Mouse (Mus musculus) lung, postnatal 0 days (tissue): ENCODE measurements around the gene Prkcsh. TPM values are rescaled to one million over a fixed set of nuclear protein-coding genes. Genes with fewer than 3 reads are reported as not detected.

Experiments used
- ATAC-seq: fragments of 200-750 bp; cut with Nextera tagmentation; 2 replicates; pipeline ENCODE4 v1.8.0; 2017; ENCODE audit warnings: moderate library complexity
- DNase-seq: peaks from one replicate; pipeline ENCODE4 v3.0.0-alpha.2; 2016; ENCODE audit warnings: low spot score
- H3K27ac ChIP-seq: fragments of 300-500 bp; sonication (generic); 2 replicates; pipeline ENCODE4 v1.5.1; 2014; ENCODE audit warnings: antibody characterized with exemption, mild to moderate bottlenecking, low read length, mixed read lengths
- H3K27me3 ChIP-seq: fragments of 300-500 bp; sonication (generic); replicated peaks from 2 replicates; pipeline ENCODE4 v1.6.1; 2014; ENCODE audit warnings: low read length, mixed read lengths; ENCODE audit not compliant: insufficient read depth
- H3K36me3 ChIP-seq: fragments of 300-500 bp; sonication (generic); 2 replicates; pipeline ENCODE4 v1.6.1; 2014; ENCODE audit warnings: low read length, mixed read lengths; ENCODE audit not compliant: insufficient read depth
- H3K4me1 ChIP-seq: fragments of 300-500 bp; sonication (generic); 2 replicates; pipeline ENCODE4 v1.6.1; 2014; ENCODE audit warnings: antibody characterized with exemption, low read depth, low read length, mixed read lengths; ENCODE audit not compliant: insufficient read depth
- H3K4me2 ChIP-seq: fragments of 300-500 bp; sonication (generic); replicated peaks from 2 replicates; pipeline ENCODE4 v1.6.1; 2014; ENCODE audit warnings: low read depth, mild to moderate bottlenecking, low read length, moderate library complexity, mixed read lengths
- H3K4me3 ChIP-seq: fragments of 300-500 bp; sonication (generic); 2 replicates; pipeline ENCODE4 v1.5.1; 2014; ENCODE audit warnings: low read depth, low read length
- H3K9ac ChIP-seq: fragments of 300-500 bp; sonication (generic); replicated peaks from 2 replicates; pipeline ENCODE4 v1.6.1; 2014; ENCODE audit warnings: low read depth, mild to moderate bottlenecking
- H3K9me3 ChIP-seq: fragments of 300-500 bp; sonication (generic); 2 replicates; pipeline ENCODE4 v1.6.1; 2016; ENCODE audit warnings: low read length, mixed read lengths
- CTCF ChIP-seq: IDR thresholded peaks from 2 replicates; pipeline ENCODE4 v1.5.1; 2016; ENCODE audit warnings: antibody characterized with exemption, mild to moderate bottlenecking
- EP300 ChIP-seq: IDR thresholded peaks from 2 replicates; pipeline ENCODE4 v1.6.1; 2016; ENCODE audit warnings: antibody characterized with exemption, mild to moderate bottlenecking, control low read depth
- WGBS: fragments of 180-500 bp; shearing (Covaris S2); extraction: QIAGEN DNeasy Blood & Tissue Kit; methylation state at CpG from one replicate; pipeline ENCODE4 v1.1.7; 2014; 5-methylcytosine and 5-hydroxymethylcytosine counted together
- polyA plus RNA-seq: library from polyadenylated mRNA; unstranded; fragments of >200 nt; fragmentation: Nextera tagmentation; extraction: Ambion mirVana; gene quantifications from 2 replicates; pipeline ENCODE4 v1.2.1, GENCODE M21; 2015

Prkcsh gene
- polyA plus RNA-seq, 1 experiment from 2014 or later: 51.9 TPM

GRCm38 (mm10) chr9:22050351-22050889 is 47.8 kb downstream of the Prkcsh start:
- Histone ChIP-seq H3K4me2 (peak overlapping the region; percentile 48), H3K9me3 (no peaks in the 10 kb centered on the region), H3K27ac (no peak overlapping the region), H3K27me3 (peaks cover 47% of the 10 kb centered on the region), H3K4me1 (peaks cover 3% of the 10 kb centered on the region; the same call in 1 of the 2 replicates), H3K9ac (no peak overlapping the region), H3K4me3 (peak overlapping the region; percentile 25), H3K36me3 (no peaks in the 10 kb centered on the region)
- ATAC-seq (peak; percentile 54), DNase-seq (peak; percentile 27)
- 1% methylated on average over 33 of the region's 43 CpGs for WGBS
- TF ChIP-seq CTCF (no peak), EP300 (no peak)

GRCm38 (mm10) chr9:22051161-22051957 is 48.8 kb downstream of the Prkcsh start:
- H3K9me3 ChIP-seq: no peaks in the 10 kb centered on the region
- peak overlapping the region; percentile 48 for H3K4me2 ChIP-seq
- WGBS: 5% methylated on average over 39 of the region's 67 CpGs
- no peak for DNase-seq
- H3K27me3 ChIP-seq: peaks cover 47% of the 10 kb centered on the region
- H3K27ac ChIP-seq: no peak overlapping the region
- H3K9ac ChIP-seq: no peak overlapping the region
- H3K4me3 ChIP-seq: peak overlapping the region; percentile 25
- H3K4me1 ChIP-seq: peaks cover 3% of the 10 kb centered on the region; the same call in 1 of the 2 replicates
- ATAC-seq: no peak
- H3K36me3 ChIP-seq: no peaks in the 10 kb centered on the region
- no peak for TF ChIP-seq CTCF
- no peak for TF ChIP-seq EP300

GRCm38 (mm10) chr9:22051958-22052254 is 49.3 kb downstream of the Prkcsh start, which contains the start of gene Elavl3:
TSS of gene Elavl3 (minus strand) at chr9:22052023.
- TF ChIP-seq EP300: no peak
- no peak for TF ChIP-seq CTCF
- H3K27me3 ChIP-seq: peaks cover 47% of the 10 kb centered on the region
- no peak within 1 kb of the TSS for H3K27ac ChIP-seq
- ATAC-seq (no peak), DNase-seq (no peak)
- peaks cover 3% of the 10 kb centered on the region; the same call in 1 of the 2 replicates for H3K4me1 ChIP-seq
- H3K36me3 ChIP-seq: no peaks in the 10 kb centered on the region
- no peak within 1 kb of the TSS for H3K9ac ChIP-seq
- H3K4me2 ChIP-seq: peak within 1 kb of the TSS; percentile 48
- H3K4me3 ChIP-seq: peak within 1 kb of the TSS; percentile 25
- H3K9me3 ChIP-seq: no peaks in the 10 kb centered on the region
- 4% methylated on average over 18 of the region's 28 CpGs for WGBS

- Histone ChIP-seq H3K9me3 (no peaks in the 10 kb centered on the region), H3K4me3 (no peak overlapping the region), H3K36me3 (0 out of 2 replicates have a peak, but pooled peaks cover 4% of the 10 kb centered on the region), H3K9ac (no peak overlapping the region), H3K4me2 (no peak overlapping the region), H3K27ac (no peak overlapping the region), H3K4me1 (peaks cover 3% of the 10 kb centered on the region; the same call in 1 of the 2 replicates), H3K27me3 (peaks cover 44% of the 10 kb centered on the region)
- ATAC-seq (no peak), DNase-seq (peak; percentile 21)
- 23% methylated on average over 7 of the region's 7 CpGs for WGBS
- TF ChIP-seq EP300 (no peak), CTCF (no peak)
Measured at GRCm38 (mm10) chr9:22053657-22054056, 51.1 kb downstream of the Prkcsh start.

- Histone ChIP-seq H3K27ac (no peak overlapping the region), H3K4me3 (no peak overlapping the region), H3K4me2 (no peak overlapping the region), H3K27me3 (peaks cover 39% of the 10 kb centered on the region), H3K36me3 (0 out of 2 replicates have a peak, but pooled peaks cover 4% of the 10 kb centered on the region), H3K9ac (no peak overlapping the region), H3K4me1 (peaks cover 3% of the 10 kb centered on the region; the same call in 1 of the 2 replicates), H3K9me3 (no peaks in the 10 kb centered on the region)
- DNase-seq: peak; percentile 74
- ATAC-seq: peak; percentile 54
- TF ChIP-seq CTCF: peak; percentile 68
- no peak for TF ChIP-seq EP300
- 2% methylated on average over 32 of the region's 32 CpGs for WGBS
Measured at GRCm38 (mm10) chr9:22054411-22055076, 51.9 kb downstream of the Prkcsh start.

GRCm38 (mm10) chr9:22055713-22056112 is 53.1 kb downstream of the Prkcsh start:
- no peak for DNase-seq
- H3K4me2 ChIP-seq: no peak overlapping the region
- no peak overlapping the region for H3K9ac ChIP-seq
- H3K36me3 ChIP-seq: 0 out of 2 replicates have a peak, but pooled peaks cover 4% of the 10 kb centered on the region
- H3K9me3 ChIP-seq: no peaks in the 10 kb centered on the region
- TF ChIP-seq EP300 (no peak), CTCF (no peak)
- H3K4me3 ChIP-seq: no peak overlapping the region
- H3K27ac ChIP-seq: no peak overlapping the region
- ATAC-seq: no peak
- WGBS: 28% methylated on average over 29 of the region's 29 CpGs
- H3K4me1 ChIP-seq: peaks cover 3% of the 10 kb centered on the region; the same call in 1 of the 2 replicates
- peaks cover 34% of the 10 kb centered on the region for H3K27me3 ChIP-seq
